Mouse (Mus musculus) gastrocnemius, postnatal 14 days (tissue): Measurements from ENCODE around the gene Anxa5. TPM values are rescaled to one million over a fixed set of nuclear protein-coding genes. Genes with fewer than 3 reads are reported as not detected.

ENCODE experiments used
- DNase-seq: peaks from one replicate; pipeline ENCODE4 v3.0.0; 2021; ENCODE audit warnings: mixed read lengths
- intact Hi-C: fragments of 180-260 bp; cut with DNase I; formaldehyde crosslinking; loops from one replicate; pipeline ENCODE4 v1.15.1; 2025; ENCODE audit warnings: low total_unique reads
- microRNA-seq, 2 experiments: library from miRNA; unstranded; fragments of <30 nt; microRNA quantifications; one replicate each; pipeline ENCODE4 v1.2.0; 2021
- total RNA-seq, 2 experiments: library from RNA; stranded (reverse); gene quantifications; 2 replicates each; pipeline ENCODE4 v1.2.3; 2021

The Anxa5 gene
- total RNA-seq, 2 experiments from 2014 or later = 80.6 to 104 TPM

DNA sequence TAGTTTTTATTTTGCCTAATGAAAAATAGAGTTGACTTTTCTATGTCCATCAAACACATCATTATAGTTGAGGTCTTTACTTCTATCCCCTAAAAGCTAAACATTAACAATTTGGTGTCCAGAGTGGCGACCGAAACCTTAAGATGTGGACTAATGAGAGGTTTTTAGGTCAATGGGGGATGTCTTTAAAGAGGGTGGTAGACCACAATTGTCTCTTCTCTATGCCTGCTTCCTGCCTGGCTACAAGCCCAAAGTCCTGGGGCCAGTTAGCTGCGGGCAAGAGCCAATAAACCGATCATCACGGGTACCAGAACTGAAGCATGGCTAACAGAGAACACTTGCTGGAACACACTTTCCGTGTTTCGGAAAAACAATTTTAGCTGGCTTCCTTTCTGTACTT lies 15.0 kb downstream of the Anxa5 start:
- intact Hi-C loops = no loop called here
- no peak for DNase-seq

DNA sequence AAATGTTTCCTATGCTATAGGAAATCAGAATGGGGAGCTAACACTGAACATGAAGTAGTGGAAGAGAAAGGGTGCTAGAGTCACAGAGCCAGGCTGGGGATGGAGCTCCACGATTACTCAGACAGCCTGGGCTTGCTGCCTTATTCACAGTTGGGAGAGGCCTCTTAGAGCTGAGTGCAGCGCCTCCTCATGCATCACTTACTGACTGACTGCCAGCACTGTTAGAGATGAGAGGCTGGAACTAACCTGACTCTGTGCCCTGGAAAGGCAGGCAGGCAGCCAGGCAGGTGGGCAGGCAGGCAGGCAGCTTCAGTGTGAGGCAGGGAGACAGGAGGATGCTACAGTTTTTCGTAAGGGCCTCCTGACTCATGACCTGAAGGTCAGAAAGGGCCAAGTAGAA lies 20.1 kb downstream of the Anxa5 start:
- intact Hi-C loops = no loop called here
- DNase-seq = peak; percentile 41

DNA sequence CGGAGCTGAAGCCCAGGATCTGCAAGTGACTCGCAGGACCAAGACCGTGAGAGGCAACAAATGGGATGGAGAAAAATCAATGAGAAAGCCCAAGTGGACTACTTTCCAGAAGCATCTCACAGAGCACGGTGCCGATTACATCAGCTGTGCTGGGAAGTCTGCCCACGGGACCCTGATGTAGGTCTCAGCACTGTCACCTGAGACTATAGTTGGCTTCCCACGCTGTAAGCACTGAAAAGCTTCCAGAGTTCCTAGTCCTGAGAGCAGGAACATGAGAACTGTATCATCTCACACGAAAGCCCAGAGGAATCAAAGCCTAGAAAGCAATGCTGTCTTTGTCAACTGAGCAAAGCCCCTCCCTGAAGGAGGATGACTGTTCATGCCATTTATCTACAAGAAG lies 20.6 kb downstream of the Anxa5 start:
- intact Hi-C loops = no loop called here
- peak; percentile 46 for DNase-seq

DNA sequence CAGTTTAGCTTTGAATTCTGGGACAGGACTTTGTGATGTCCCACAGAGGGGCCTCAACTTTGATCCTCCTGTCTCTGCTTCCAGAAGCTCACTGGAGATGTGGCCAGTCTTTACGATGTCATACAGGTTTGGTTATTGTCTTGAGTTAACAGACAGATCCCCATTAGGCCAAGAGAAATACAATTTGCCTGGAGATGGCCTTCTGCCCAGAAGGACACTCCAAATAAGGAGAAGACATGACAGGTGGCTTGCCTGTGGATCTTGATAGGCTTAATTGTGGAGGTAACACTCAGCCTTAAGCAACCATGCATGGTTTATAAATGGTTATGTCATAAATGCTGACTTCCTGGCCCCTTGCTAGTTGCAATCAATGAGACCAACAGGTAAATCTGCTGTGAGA lies 23.2 kb downstream of the Anxa5 start:
- DNase-seq = no peak
- intact Hi-C loops = loop anchor here (5.0 kb wide), 1 partner anchor 45 kb away; no protein-coding TSS in a partner anchor

DNA sequence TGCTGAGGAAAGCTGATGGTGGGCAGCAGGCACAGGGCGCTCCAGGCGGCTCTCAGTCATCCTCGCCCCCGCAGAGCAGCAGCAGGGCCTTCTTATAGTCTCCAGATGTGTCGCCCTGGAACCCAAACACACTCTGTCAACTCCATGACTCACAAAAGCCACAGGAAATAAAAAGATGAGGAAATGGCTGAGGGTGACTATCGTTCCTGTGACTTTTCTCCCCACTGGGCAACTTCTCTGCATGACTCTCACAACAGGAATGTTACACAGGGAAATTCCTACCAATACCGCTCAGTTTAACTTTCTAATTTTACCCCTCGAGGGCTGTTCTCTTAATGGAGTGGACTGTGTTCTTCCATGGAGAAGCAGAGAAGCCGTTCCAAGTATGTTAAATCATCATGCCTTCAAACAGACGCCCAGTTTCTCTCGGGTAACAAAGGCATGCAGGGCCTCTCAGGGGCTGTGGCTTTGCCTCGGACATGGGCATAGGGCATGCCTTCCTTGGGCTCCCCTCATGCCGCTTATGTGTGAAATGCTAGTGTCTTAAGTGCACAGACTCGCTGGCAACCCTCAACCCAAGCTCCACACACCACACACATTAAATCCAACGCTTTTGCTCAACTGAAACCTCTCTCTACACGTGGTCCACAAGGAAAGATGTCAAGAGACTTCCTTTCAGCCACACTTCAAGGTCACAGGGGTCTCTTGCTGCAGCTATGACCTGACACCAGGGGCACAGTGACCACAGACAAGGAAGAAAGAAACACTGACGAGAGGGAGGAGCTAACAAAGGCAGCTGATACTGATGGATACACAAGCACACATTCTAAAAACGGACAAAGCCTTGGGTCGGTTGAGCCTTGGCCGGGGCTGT lies 26.2 kb downstream of the Anxa5 start:
- no peak for DNase-seq
- intact Hi-C loops = loop anchor here (5.0 kb wide), 1 partner anchor 48 kb away; no protein-coding TSS in a partner anchor

DNA sequence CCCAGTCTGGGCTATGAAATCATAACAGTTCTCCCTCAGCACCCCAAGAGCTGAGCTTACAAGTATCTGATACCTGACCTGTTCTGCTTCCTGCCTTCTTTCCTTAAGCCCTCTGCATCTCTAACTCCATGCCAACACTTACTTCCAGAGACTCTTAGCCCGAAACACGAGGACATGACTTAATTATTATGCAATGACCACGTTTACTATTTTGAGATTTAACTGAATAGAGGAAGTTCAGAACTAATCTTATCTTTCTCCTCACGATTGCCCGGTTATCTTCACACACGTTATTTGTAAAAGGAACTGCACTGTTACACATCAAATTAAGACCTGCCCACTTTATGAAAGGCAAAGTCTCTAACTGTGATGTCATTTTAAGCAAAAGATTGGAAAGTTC lies 28.8 kb downstream of the Anxa5 start:
- no peak for DNase-seq
- intact Hi-C loops = no loop called here

DNA sequence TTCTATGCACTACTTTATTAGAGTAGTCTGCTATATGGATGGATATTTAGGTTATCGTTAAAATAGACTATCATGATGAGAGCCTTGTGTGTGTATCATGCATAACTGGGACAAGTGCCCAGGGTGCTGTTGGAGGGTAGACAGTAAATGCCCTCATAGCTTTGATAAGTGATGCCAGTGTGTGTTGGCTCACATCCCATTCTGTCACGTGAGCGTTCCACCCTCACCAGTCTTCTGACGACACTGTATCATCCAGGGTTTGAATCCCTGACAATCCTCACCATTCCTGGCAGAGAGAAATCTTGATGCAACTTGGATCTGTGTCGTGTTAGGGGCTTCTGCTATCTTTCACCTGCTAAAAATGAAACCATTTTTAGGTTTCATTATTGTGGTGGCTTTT lies 29.2 kb downstream of the Anxa5 start:
- no peak for DNase-seq
- intact Hi-C loops = no loop called here

DNA sequence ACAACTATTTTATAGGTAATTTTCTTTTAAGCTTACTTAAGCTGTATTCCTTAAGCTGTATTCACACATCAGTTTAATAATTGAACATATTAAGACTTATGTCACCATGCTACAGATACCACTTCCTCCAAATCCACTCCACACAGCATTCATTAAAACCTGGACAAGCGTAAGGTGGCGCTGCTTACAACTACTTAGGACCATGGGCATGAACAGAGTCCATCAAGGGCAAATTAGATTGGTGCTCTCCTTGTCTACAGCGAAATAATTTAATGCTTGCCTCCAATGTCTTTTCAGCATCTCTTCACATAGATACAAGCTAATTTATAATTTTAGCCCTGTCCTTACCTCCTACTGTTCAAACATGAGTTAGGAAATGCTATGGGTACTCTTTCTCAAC lies 29.7 kb downstream of the Anxa5 start:
- no peak for DNase-seq
- intact Hi-C loops = no loop called here

DNA sequence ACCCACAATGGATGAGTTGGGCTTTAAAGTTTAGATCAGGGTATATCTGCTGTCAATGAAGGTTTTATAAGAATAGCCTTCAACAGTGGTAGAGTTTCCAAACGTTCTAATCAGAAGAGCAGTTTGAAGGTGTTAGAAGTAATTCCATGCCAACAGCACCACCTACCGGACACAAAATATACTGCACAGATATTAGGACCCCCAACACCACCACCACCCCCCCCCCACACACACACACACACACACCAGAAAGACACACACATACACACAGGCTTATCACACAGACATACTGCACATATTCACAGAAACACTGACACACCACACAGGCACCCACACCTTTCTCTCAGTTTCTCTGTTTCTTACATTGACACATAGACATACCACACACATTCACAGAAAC lies 33.3 kb downstream of the Anxa5 start:
- no peak for DNase-seq
- intact Hi-C loops = no loop called here

DNA sequence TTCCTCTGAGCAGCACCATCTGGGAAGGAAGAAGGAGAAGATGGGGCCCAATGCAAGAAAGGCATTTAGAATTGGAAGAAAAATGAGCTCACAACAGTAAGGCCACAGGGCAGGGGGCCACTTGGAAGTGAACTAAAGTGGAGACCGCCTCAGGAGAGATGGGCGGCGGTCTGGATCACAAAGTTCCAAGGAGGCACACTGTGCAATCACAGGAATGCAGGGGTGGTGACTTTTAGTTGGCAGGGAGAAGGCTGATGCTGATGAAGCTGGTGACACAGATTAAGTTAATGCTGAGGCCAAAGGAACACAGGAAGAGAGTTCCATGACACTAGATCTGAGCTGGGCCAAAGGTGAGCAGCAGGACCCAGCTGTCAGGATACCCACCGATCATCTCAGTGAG lies 35.4 kb downstream of the Anxa5 start:
- intact Hi-C loops = loop anchor here (2.0 kb wide), 1 partner anchor 229 kb away; no protein-coding TSS in a partner anchor
- DNase-seq = no peak

DNA sequence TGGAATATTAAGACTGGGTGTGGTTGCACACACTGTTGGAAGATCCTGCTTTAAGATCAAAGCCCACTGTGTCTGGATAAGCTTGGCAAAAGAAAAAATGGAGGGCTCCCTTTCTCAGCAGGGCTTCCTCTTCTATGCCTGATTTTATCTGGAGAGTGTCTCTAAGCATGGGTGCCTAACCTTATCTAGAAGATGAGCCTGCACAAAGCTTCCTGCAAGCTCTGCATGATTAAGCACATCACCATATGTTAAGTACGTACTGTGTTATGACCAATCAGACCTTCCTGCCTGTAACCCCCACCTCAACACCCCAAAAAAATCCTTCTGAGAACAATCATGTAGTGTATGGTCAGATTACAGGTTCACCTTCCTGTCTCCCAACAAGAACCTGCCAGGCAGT lies 45.3 kb downstream of the Anxa5 start:
- intact Hi-C loops = no loop called here
- no peak for DNase-seq

DNA sequence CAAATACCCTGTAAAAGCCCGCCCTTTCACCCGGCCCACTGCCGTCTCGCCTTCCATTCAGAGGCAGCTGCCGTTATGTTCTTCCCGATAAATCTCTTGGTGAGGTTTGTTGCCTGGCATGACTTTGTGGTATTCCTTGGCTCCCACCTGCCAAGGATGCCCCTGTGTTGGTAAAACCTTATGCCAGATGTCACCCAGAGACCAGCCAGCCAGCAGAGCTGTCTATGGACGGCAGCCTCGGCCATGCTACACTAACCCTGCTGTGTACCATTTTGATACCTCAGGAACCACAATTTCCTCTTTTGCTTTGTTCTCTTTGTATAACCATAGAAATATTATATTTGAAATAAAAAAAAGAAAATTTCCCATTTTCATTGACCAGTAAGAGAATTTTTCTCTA lies 48.3 kb downstream of the Anxa5 start:
- intact Hi-C loops = no loop called here
- DNase-seq = no peak

DNA sequence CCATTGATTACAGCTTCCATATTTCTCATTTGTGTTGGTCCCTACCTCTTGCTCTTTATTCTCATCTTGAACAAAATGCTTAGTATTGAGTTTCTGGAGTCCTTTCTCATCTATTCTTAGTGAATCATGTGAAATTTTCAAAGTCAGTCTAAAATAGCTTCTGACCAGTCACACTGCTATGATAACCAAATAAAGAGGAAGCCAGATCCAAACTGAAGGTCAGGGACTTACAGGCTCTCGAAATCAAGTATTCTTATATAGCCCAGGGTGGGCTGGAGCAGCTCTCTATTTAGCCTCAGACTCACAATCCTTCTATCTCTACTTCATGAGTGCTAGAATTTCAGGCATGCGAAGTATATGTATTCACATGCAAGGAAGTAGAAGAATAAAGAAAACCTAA lies 66.2 kb downstream of the Anxa5 start:
- intact Hi-C loops = no loop called here
- no peak for DNase-seq

DNA sequence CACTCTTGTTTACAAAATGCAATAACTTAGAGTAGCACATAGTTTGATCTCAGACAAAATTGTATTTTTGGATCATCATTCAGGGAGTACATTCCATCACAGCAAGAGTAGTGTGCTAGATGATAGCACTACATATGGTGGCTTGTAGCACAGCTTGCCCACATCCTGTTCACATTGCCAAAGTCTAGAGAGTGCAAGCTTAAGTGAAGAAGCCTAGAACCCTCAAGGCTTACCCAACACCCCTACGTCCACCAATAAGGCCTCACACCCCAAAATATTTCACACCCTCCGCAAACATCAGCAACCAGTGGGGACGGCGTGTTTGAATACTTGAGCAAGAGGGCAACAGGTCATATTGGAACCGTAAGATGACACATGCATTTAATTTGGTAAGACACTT lies 68.7 kb downstream of the Anxa5 start:
- intact Hi-C loops = no loop called here
- no peak for DNase-seq

DNA sequence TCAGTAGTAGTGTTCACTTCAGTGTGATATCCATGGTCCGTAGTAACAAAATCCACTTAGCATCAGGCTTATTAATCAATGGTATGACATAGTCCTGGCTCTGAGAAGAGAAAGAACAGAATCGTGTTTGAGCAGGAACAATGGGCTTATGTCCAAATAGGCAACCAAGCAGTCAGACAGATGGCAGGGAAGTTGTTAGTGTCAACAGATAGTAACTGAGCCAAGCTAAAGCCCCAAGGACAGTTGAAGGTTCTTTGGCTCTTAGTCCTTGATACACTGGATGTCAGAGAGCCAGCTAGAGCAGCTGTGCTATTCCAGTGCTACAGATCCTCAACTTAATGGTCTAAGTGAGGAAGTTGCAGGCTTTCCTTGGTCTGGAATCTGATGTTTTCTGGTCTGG lies 69.4 kb downstream of the Anxa5 start:
- intact Hi-C loops = no loop called here
- peak; percentile 6 for DNase-seq

DNA sequence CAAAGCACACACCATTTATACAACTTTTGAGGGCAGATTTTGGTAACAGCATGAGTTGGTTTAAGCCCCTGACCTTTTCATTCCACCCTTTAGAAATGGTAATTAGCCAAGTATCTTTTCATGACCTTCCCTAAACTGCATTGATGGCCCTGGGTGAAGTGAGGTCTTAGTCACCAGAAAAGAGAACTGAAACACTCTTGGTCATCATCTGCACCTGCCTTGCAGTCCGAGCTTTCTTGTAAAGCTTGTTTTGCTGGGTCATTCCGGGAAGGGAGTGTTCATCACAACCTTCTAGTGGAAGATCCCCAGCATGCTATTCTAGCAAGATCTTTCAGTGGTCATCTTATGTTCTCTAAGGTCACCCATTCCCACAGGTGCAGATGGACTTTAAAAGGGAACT lies 73.8 kb downstream of the Anxa5 start:
- no peak for DNase-seq
- intact Hi-C loops = no loop called here

DNA sequence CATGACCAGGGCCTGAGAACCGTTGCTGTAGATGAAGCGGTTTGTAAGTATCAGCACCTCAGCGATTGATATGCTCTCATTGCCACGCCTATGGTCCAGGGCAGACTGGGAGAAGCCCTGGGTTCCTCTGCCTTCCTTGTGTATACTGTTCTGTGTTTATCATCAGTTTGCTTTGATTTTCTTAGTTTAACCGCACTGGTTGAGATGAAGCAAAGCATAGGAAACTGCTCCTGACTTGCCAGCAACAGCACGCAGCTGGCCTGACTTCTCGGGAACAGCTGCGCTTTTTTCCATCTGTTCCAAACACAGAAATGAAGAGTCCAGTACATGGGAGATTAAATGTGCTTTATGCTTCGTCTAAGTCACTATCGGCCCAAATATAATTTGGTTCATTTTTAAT lies 75.0 kb downstream of the Anxa5 start:
- intact Hi-C loops = no loop called here
- DNase-seq = peak; percentile 20

Small RNAs within 50 kb of the gene (microRNA-seq; reads per million reads assigned to microRNA genes)
- gene Mir7009 = 0 reads per million in 2 experiments

Other genes with a start within 250 kb of the Anxa5 start
- gene 1810062G17Rik, start within 50 bp of the Anxa5 start, total RNA-seq = under 1 TPM in 1 of 2 experiments, not detected in 1; 0.39 TPM
- gene Gm11549, start 45.9 kb upstream of the Anxa5 start, total RNA-seq = under 1 TPM in 1 of 2 experiments, not detected in 1; 0.06 TPM
- 10 to 100 TPM; 17.0 to 18.3 TPM for gene Exosc9, start 76.7 kb upstream of the Anxa5 start, total RNA-seq
- gene Ccna2, start 96.3 kb upstream of the Anxa5 start, total RNA-seq = 1 to 10 TPM; 7.4 to 7.7 TPM
- gene Bbs7, start 137.6 kb upstream of the Anxa5 start, total RNA-seq = 1 to 10 TPM; 4.9 to 5.0 TPM
- 1 to 10 TPM; 4.9 to 6.5 TPM for gene Trpc3, start 214.3 kb upstream of the Anxa5 start, total RNA-seq